Mouse (Mus musculus): Measurements from ENCODE around the gene Sap18b. TPM values are rescaled to one million over a fixed set of nuclear protein-coding genes. Genes with fewer than 3 reads are reported as not detected.
A peak's percentile ranks its signal among the peaks of the same experiment; 100 is the strongest.

Gene Sap18b
- total and polyA plus RNA-seq, 2 experiments = 30.7 to 61.1 TPM

GRCm38 (mm10) chr8:95830144-95830543 lies 5.0 kb downstream of the Sap18b start:
- no peak for TF ChIP-seq CTCF (IDR thresholded peaks at IDR 0.05; ENCODE audit: low read depth, low read length)
- no peak for TF ChIP-seq POLR2A (IDR thresholded peaks at IDR 0.05; ENCODE audit: extremely low read depth, insufficient read depth, low read length)
- DNase-seq (ENCODE audit: extremely low read depth, low read depth, low spot score) = no peak
- 70% methylated on average over 3 of the region's 3 CpGs for WGBS
- no peaks in the 10 kb centered on the region for H3K27me3 ChIP-seq (ENCODE audit: control insufficient read depth, insufficient read depth, low read length)
- H3K36me3 ChIP-seq (ENCODE audit: control insufficient read depth, insufficient read depth, low read length) = no peaks in the 10 kb centered on the region
- no peak overlapping the region for H3K4me3 ChIP-seq (ENCODE audit: insufficient read depth, low read depth, low read length)
- H3K9ac ChIP-seq (ENCODE audit: low read depth, low read length) = no peak overlapping the region
- no peak overlapping the region for H3K27ac ChIP-seq (replicated peaks; ENCODE audit: insufficient read depth, low read depth, low read length)
- no peaks in the 10 kb centered on the region for H3K79me2 ChIP-seq (ENCODE audit: control insufficient read depth, insufficient read depth, low read length)
- peaks cover 10% of the 10 kb centered on the region for H3K4me1 ChIP-seq (ENCODE audit: control insufficient read depth, insufficient read depth, low read length)

DNA sequence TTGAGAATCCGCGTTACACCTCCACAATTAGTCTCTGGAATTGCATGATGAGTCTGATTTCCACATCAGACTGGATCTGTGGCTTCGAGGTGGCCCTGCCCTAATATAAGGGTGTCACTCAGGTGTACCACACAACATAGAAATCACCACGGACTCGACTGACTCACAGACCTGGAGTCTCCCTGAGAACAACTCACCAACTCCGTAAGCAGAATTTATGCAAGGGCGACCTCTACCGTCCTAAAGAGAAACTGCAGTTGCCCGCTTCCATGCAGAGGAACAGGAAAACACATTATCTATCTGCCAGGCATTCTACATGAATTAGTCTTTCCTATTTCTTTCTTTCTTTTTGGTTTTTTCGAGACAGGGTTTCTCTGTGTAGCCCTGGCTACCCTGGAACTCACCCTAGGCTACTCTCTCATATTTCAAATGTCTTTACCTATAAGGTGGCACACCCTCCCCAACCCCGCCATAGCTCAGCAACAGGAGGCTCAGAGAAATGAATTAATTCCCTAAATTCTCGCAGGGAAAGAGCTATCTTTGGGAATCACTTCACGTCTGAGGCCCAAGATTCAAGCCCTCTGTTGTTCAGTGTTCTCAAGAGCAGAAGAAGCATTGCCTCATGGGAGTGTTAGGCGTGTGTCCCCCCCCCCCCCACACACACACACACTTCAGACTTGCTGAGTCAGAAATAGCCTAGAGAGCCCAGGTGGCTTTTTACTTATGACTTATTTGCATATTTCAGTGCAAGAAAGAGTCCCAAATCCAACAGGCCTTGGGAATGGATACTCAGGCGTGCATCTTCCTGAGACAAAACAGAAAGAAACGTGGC lies 7.7 kb downstream of the Sap18b start:
- no peaks in the 10 kb centered on the region for H3K27me3 ChIP-seq (ENCODE audit: control insufficient read depth, insufficient read depth, low read length)
- H3K4me1 ChIP-seq (ENCODE audit: control insufficient read depth, insufficient read depth, low read length) = peaks cover 10% of the 10 kb centered on the region
- DNase-seq (ENCODE audit: extremely low read depth, low read depth, low spot score) = peak; percentile 79
- TF ChIP-seq CTCF (IDR thresholded peaks at IDR 0.05; ENCODE audit: low read depth, low read length) (peak; percentile 64), POLR2A (IDR thresholded peaks at IDR 0.05; ENCODE audit: extremely low read depth, insufficient read depth, low read length) (no peak)
- no peak overlapping the region for H3K4me3 ChIP-seq (ENCODE audit: insufficient read depth, low read depth, low read length)
- H3K36me3 ChIP-seq (ENCODE audit: control insufficient read depth, insufficient read depth, low read length) = no peaks in the 10 kb centered on the region
- no peaks in the 10 kb centered on the region for H3K79me2 ChIP-seq (ENCODE audit: control insufficient read depth, insufficient read depth, low read length)
- no peak overlapping the region for H3K9ac ChIP-seq (ENCODE audit: low read depth, low read length)
- peak overlapping the region; percentile 54 for H3K27ac ChIP-seq (replicated peaks; ENCODE audit: insufficient read depth, low read depth, low read length)
- WGBS = 14% methylated on average over 16 of the region's 16 CpGs

DNA sequence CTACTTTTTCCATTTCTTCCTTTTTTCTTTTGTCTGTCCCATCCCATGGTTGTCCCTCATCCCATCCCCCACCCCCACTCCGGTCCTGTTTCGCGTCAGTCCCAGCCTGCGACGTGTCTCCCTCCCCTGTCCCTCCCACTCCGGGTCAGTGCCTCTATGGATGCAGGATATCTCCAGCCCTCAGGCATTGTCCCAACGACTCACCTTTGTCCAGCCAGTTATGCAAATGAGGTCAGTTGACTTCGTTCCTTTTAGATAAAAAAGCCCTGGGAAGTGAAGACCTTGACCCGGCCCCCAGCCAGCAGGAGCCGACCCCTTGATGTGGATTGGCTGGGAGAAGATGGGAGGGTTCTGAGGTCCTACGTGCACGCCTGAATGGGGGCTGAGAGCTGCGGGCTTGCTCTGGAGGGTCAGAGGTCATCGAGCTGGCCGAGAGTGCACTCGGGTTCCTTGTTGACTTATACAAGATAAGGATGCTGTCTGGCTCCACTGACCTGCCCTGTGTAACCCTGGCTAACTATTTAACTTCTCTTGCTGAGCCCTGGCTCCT lies 8.4 kb downstream of the Sap18b start:
- peak; percentile 100 for DNase-seq (ENCODE audit: extremely low read depth, low read depth, low spot score)
- peaks cover 10% of the 10 kb centered on the region for H3K4me1 ChIP-seq (ENCODE audit: control insufficient read depth, insufficient read depth, low read length)
- WGBS = 2% methylated on average over 16 of the region's 16 CpGs
- H3K9ac ChIP-seq (ENCODE audit: low read depth, low read length) = no peak overlapping the region
- TF ChIP-seq CTCF (IDR thresholded peaks at IDR 0.05; ENCODE audit: low read depth, low read length) (no peak), POLR2A (IDR thresholded peaks at IDR 0.05; ENCODE audit: extremely low read depth, insufficient read depth, low read length) (no peak)
- H3K27me3 ChIP-seq (ENCODE audit: control insufficient read depth, insufficient read depth, low read length) = no peaks in the 10 kb centered on the region
- peak overlapping the region; percentile 54 for H3K27ac ChIP-seq (replicated peaks; ENCODE audit: insufficient read depth, low read depth, low read length)
- no peaks in the 10 kb centered on the region for H3K36me3 ChIP-seq (ENCODE audit: control insufficient read depth, insufficient read depth, low read length)
- H3K4me3 ChIP-seq (ENCODE audit: insufficient read depth, low read depth, low read length) = no peak overlapping the region
- H3K79me2 ChIP-seq (ENCODE audit: control insufficient read depth, insufficient read depth, low read length) = no peaks in the 10 kb centered on the region

GRCm38 (mm10) chr8:95835891-95836290 lies 10.7 kb downstream of the Sap18b start:
- H3K36me3 ChIP-seq (ENCODE audit: control insufficient read depth, insufficient read depth, low read length) = peaks cover 6% of the 10 kb centered on the region; the same call in 1 of the 2 replicates
- DNase-seq (ENCODE audit: extremely low read depth, low read depth, low spot score) = no peak
- H3K27ac ChIP-seq (replicated peaks; ENCODE audit: insufficient read depth, low read depth, low read length) = no peak overlapping the region
- no peak overlapping the region for H3K9ac ChIP-seq (ENCODE audit: low read depth, low read length)
- H3K27me3 ChIP-seq (ENCODE audit: control insufficient read depth, insufficient read depth, low read length) = no peaks in the 10 kb centered on the region
- peaks cover 10% of the 10 kb centered on the region for H3K4me1 ChIP-seq (ENCODE audit: control insufficient read depth, insufficient read depth, low read length)
- H3K79me2 ChIP-seq (ENCODE audit: control insufficient read depth, insufficient read depth, low read length) = no peaks in the 10 kb centered on the region
- H3K4me3 ChIP-seq (ENCODE audit: insufficient read depth, low read depth, low read length) = no peak overlapping the region
- 92% methylated on average over 4 of the region's 4 CpGs for WGBS
- TF ChIP-seq POLR2A (IDR thresholded peaks at IDR 0.05; ENCODE audit: extremely low read depth, insufficient read depth, low read length) (no peak), CTCF (IDR thresholded peaks at IDR 0.05; ENCODE audit: low read depth, low read length) (no peak)

DNA sequence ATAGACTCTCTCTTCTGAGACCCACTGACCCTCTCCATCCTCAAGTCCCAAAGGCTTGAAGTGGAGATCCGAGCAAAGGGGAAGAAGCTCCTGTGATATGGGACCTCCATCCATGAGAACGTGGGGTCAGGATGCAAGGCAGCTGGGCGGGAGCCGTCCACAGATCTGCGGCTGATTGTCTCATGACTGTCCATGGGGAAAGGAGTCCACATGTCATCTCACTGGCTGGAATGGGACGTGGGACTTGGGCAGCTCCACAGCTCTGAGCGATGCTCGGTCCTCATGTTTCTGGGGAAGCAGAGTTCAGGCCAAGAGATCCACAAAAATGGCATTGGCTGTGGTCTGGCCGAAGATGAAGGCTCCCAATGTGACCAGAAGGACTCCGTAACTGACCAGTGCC lies 12.1 kb downstream of the Sap18b start:
- TF ChIP-seq CTCF (IDR thresholded peaks at IDR 0.05; ENCODE audit: low read depth, low read length) = no peak
- no peak for TF ChIP-seq POLR2A (IDR thresholded peaks at IDR 0.05; ENCODE audit: extremely low read depth, insufficient read depth, low read length)

GRCm38 (mm10) chr8:95839289-95839688 lies 14.1 kb downstream of the Sap18b start:
- peaks cover 2% of the 10 kb centered on the region for H3K4me1 ChIP-seq (ENCODE audit: control insufficient read depth, insufficient read depth, low read length)
- TF ChIP-seq POLR2A (IDR thresholded peaks at IDR 0.05; ENCODE audit: extremely low read depth, insufficient read depth, low read length) (no peak), CTCF (IDR thresholded peaks at IDR 0.05; ENCODE audit: low read depth, low read length) (no peak)
- no peaks in the 10 kb centered on the region for H3K79me2 ChIP-seq (ENCODE audit: control insufficient read depth, insufficient read depth, low read length)
- no peaks in the 10 kb centered on the region for H3K27me3 ChIP-seq (ENCODE audit: control insufficient read depth, insufficient read depth, low read length)
- peaks cover 23% of the 10 kb centered on the region; the same call in 1 of the 2 replicates for H3K36me3 ChIP-seq (ENCODE audit: control insufficient read depth, insufficient read depth, low read length)
- no peak overlapping the region for H3K9ac ChIP-seq (ENCODE audit: low read depth, low read length)
- H3K27ac ChIP-seq (replicated peaks; ENCODE audit: insufficient read depth, low read depth, low read length) = no peak overlapping the region
- 99% methylated on average over 4 of the region's 4 CpGs for WGBS
- DNase-seq (ENCODE audit: extremely low read depth, low read depth, low spot score) = no peak
- no peak overlapping the region for H3K4me3 ChIP-seq (ENCODE audit: insufficient read depth, low read depth, low read length)

More for the DNA sequence above, 12.1 kb downstream of the Sap18b start:
- Histone ChIP-seq H3K4me1 (ENCODE audit: control insufficient read depth, insufficient read depth, low read length) (peaks cover 10% of the 10 kb centered on the region), H3K27ac (replicated peaks; ENCODE audit: insufficient read depth, low read depth, low read length) (no peak overlapping the region), H3K27me3 (ENCODE audit: control insufficient read depth, insufficient read depth, low read length) (no peaks in the 10 kb centered on the region), H3K4me3 (ENCODE audit: insufficient read depth, low read depth, low read length) (no peak overlapping the region), H3K79me2 (ENCODE audit: control insufficient read depth, insufficient read depth, low read length) (no peaks in the 10 kb centered on the region), H3K9ac (ENCODE audit: low read depth, low read length) (no peak overlapping the region), H3K36me3 (ENCODE audit: control insufficient read depth, insufficient read depth, low read length) (peaks cover 11% of the 10 kb centered on the region; the same call in 1 of the 2 replicates)
- DNase-seq (ENCODE audit: extremely low read depth, low read depth, low spot score) = no peak
- WGBS = 92% methylated on average over 10 of the region's 10 CpGs

All from liver, adult 2 months (tissue).